Mouse (Mus musculus) cerebellum, adult (tissue): ENCODE measurements around the gene Prdm10.

Source experiments
- ATAC-seq: cut with Nextera tagmentation; 2 replicates; pipeline ENCODE4 v1.9.2; 2017; ENCODE audit warnings: mild to moderate bottlenecking, moderate library complexity, mixed read lengths; ENCODE audit not compliant: insufficient number of reproducible peaks, low FRiP score, low TSS enrichment

Prdm10 gene

GRCm38 (mm10) chr9:31280366-31281010, at the start of gene Prdm10:
TSS of gene Prdm10 (plus strand) at chr9:31280538.
- ATAC-seq, result peak; percentile 88

- ATAC-seq, result no peak
Observed at GRCm38 (mm10) chr9:31235030-31235429, 45.3 kb upstream of the Prdm10 start.

- ATAC-seq, result no peak
Observed at GRCm38 (mm10) chr9:31235489-31235888, 44.8 kb upstream of the Prdm10 start.

GRCm38 (mm10) chr9:31236079-31236478, 44.3 kb upstream of the Prdm10 start:
- no peak for ATAC-seq

GRCm38 (mm10) chr9:31238526-31238925, 41.8 kb upstream of the Prdm10 start:
- no peak for ATAC-seq

GRCm38 (mm10) chr9:31239551-31239950, 40.8 kb upstream of the Prdm10 start:
- ATAC-seq, result no peak

GRCm38 (mm10) chr9:31240522-31241207, 39.7 kb upstream of the Prdm10 start:
- ATAC-seq, result no peak

GRCm38 (mm10) chr9:31241208-31241699, 39.1 kb upstream of the Prdm10 start:
- no peak for ATAC-seq

- no peak for ATAC-seq
Observed at GRCm38 (mm10) chr9:31243306-31243938, 36.9 kb upstream of the Prdm10 start.

- ATAC-seq, result no peak
Observed at GRCm38 (mm10) chr9:31243939-31244333, 36.4 kb upstream of the Prdm10 start.

- ATAC-seq, result no peak
Observed at GRCm38 (mm10) chr9:31245006-31245405, 35.3 kb upstream of the Prdm10 start.

GRCm38 (mm10) chr9:31246421-31246820, 33.9 kb upstream of the Prdm10 start:
- ATAC-seq, result no peak

GRCm38 (mm10) chr9:31247447-31248220, 32.7 kb upstream of the Prdm10 start:
- ATAC-seq, result no peak

GRCm38 (mm10) chr9:31252182-31252799, 28.0 kb upstream of the Prdm10 start:
- ATAC-seq, result no peak

GRCm38 (mm10) chr9:31253311-31253734, 27.0 kb upstream of the Prdm10 start:
- no peak for ATAC-seq

GRCm38 (mm10) chr9:31253866-31254696, 26.3 kb upstream of the Prdm10 start:
- no peak for ATAC-seq

- no peak for ATAC-seq
Observed at GRCm38 (mm10) chr9:31254697-31255004, 25.7 kb upstream of the Prdm10 start.

- no peak for ATAC-seq
Observed at GRCm38 (mm10) chr9:31255953-31256352, 24.4 kb upstream of the Prdm10 start.

- ATAC-seq, result no peak
Observed at GRCm38 (mm10) chr9:31258237-31258636, 22.1 kb upstream of the Prdm10 start.
